Mouse (Mus musculus) MEL (cell line): ENCODE measurements around the gene Oas2. TPM values are rescaled to one million over a fixed set of nuclear protein-coding genes. Genes with fewer than 3 reads are reported as not detected.

Experiments
- DNase-seq: peaks from one replicate; pipeline ENCODE4 v3.0.0; 2011; ENCODE audit warnings: low read depth, low spot score
- H3K27ac ChIP-seq: 2 replicates; pipeline ENCODE4 v1.5.1; 2012; ENCODE audit warnings: low read depth, mild to moderate bottlenecking, control low read depth, low read length, moderate library complexity; ENCODE audit not compliant: control insufficient read depth
- H3K27me3 ChIP-seq, 2 experiments: fragments of 150-350 bp in 1 of 2; sonication (generic) in 1 of 2; 2 replicates each; pipeline ENCODE4 v1.6.1; 2012; ENCODE audit warnings: low read length in 2 of 2, mild to moderate bottlenecking in 2 of 2, improper control_type of control experiment in 1 of 2, moderate library complexity in 1 of 2; ENCODE audit not compliant: insufficient read depth in 2 of 2, control insufficient read depth in 1 of 2
- H3K36me3 ChIP-seq, 2 experiments: 2 replicates each; pipeline ENCODE4 v1.6.1; 2012 to 2014; ENCODE audit warnings: low read length in 2 of 2, improper control_type of control experiment in 1 of 2, inconsistent platforms in 1 of 2, mild to moderate bottlenecking in 1 of 2; ENCODE audit not compliant: insufficient read depth in 2 of 2, control insufficient read depth in 1 of 2
- H3K4me1 ChIP-seq, 2 experiments: fragments of 150-350 bp in 1 of 2; sonication (generic) in 1 of 2; 2 replicates each; pipeline ENCODE4 v1.6.1; 2012; ENCODE audit warnings: low read length in 2 of 2, improper control_type of control experiment in 1 of 2, mild to moderate bottlenecking in 1 of 2; ENCODE audit not compliant: insufficient read depth in 2 of 2, control insufficient read depth in 1 of 2
- H3K4me3 ChIP-seq, 2 experiments: fragments of 150-350 bp in 1 of 2; sonication (generic) in 1 of 2; 2 replicates each; pipeline ENCODE4 v1.5.1; 2012; ENCODE audit warnings: low read depth in 2 of 2, low read length in 2 of 2, mild to moderate bottlenecking in 2 of 2, moderate library complexity in 2 of 2, control low read depth in 1 of 2, improper control_type of control experiment in 1 of 2; ENCODE audit not compliant: control insufficient read depth in 1 of 2, insufficient read depth in 1 of 2
- H3K79me2 ChIP-seq: 2 replicates; pipeline ENCODE4 v1.6.1; 2012; ENCODE audit warnings: mild to moderate bottlenecking, low read length, moderate library complexity; ENCODE audit not compliant: control insufficient read depth, poor library complexity, insufficient read depth
- H3K9ac ChIP-seq: 2 replicates; pipeline ENCODE4 v1.6.1; 2012; ENCODE audit warnings: low read depth, mild to moderate bottlenecking, control low read depth, low read length, moderate library complexity; ENCODE audit not compliant: control insufficient read depth, poor library complexity, severe bottlenecking
- H3K9me3 ChIP-seq: fragments of 150-350 bp; sonication (generic); replicated peaks from 2 replicates; pipeline ENCODE4 v1.6.1; 2012; ENCODE audit warnings: mild to moderate bottlenecking, low read length, improper control_type of control experiment, moderate library complexity; ENCODE audit not compliant: insufficient read depth
- BHLHE40 ChIP-seq: IDR thresholded peaks from 2 replicates; pipeline ENCODE4 v1.6.1; 2012; ENCODE audit warnings: low read depth, mild to moderate bottlenecking, inconsistent platforms, low read length, improper control_type of control experiment, borderline replicate concordance
- E2F4 ChIP-seq: IDR thresholded peaks from 2 replicates; pipeline ENCODE4 v1.6.1; 2011; ENCODE audit warnings: low read depth, low read length, improper control_type of control experiment, borderline replicate concordance
- ELF1 ChIP-seq: IDR thresholded peaks from 2 replicates; pipeline ENCODE4 v1.6.1; 2014; ENCODE audit warnings: low read depth, mild to moderate bottlenecking, inconsistent platforms, low read length, improper control_type of control experiment, moderate library complexity
- ETS1 ChIP-seq: IDR thresholded peaks from 2 replicates; pipeline ENCODE4 v1.6.1; 2012; ENCODE audit warnings: low read depth, mild to moderate bottlenecking, inconsistent platforms, low read length, improper control_type of control experiment, moderate library complexity
- KAT2A ChIP-seq: conservative IDR thresholded peaks from 2 replicates; pipeline ENCODE4 v1.6.1; 2012; ENCODE audit warnings: low read depth, low read length, improper control_type of control experiment, inconsistent platforms
- MXI1 ChIP-seq: IDR thresholded peaks from 2 replicates; pipeline ENCODE4 v1.6.1; 2011; ENCODE audit warnings: mild to moderate bottlenecking, low read depth, low read length, improper control_type of control experiment
- NELFE ChIP-seq: IDR thresholded peaks from 2 replicates; pipeline ENCODE4 v1.6.1; 2011; ENCODE audit warnings: low read depth, low read length, improper control_type of control experiment
- POLR2A ChIP-seq, 2 experiments: IDR thresholded peaks; 2 replicates each; pipeline ENCODE4 v1.6.1; 2011 to 2012; ENCODE audit warnings: low read length in 2 of 2, mild to moderate bottlenecking in 2 of 2, control low read depth in 1 of 2, improper control_type of control experiment in 1 of 2, low read depth in 1 of 2, moderate library complexity in 1 of 2; ENCODE audit not compliant: control insufficient read depth in 1 of 2, insufficient read depth in 1 of 2, poor library complexity in 1 of 2
- POLR2AphosphoS5 ChIP-seq: IDR thresholded peaks from 2 replicates; pipeline ENCODE4 v1.6.1; 2012; ENCODE audit warnings: low read depth, borderline replicate concordance, mild to moderate bottlenecking, inconsistent platforms, low read length, moderate library complexity, mixed read lengths
- RAD21 ChIP-seq: IDR thresholded peaks from 2 replicates; pipeline ENCODE4 v1.6.1; 2011; ENCODE audit warnings: mild to moderate bottlenecking, low read depth, low read length, improper control_type of control experiment
- TBP ChIP-seq: IDR thresholded peaks from 2 replicates; pipeline ENCODE4 v1.8.0; 2011; ENCODE audit warnings: low read depth, low read length, improper control_type of control experiment
- TCF12 ChIP-seq: IDR thresholded peaks from 2 replicates; pipeline ENCODE4 v1.6.1; 2014; ENCODE audit warnings: low read depth, mild to moderate bottlenecking, inconsistent platforms, low read length, improper control_type of control experiment, moderate library complexity
- UBTF ChIP-seq: IDR thresholded peaks from 2 replicates; pipeline ENCODE4 v1.6.1; 2012; ENCODE audit warnings: low read depth, mild to moderate bottlenecking, inconsistent platforms, low read length, improper control_type of control experiment, moderate library complexity, borderline replicate concordance; ENCODE audit not compliant: insufficient read depth
- USF2 ChIP-seq, 2 experiments: IDR thresholded peaks; 2 replicates each; pipeline ENCODE4 v1.6.1; 2011 to 2012; ENCODE audit warnings: improper control_type of control experiment in 2 of 2, low read length in 2 of 2, borderline replicate concordance in 1 of 2, inconsistent platforms in 1 of 2, low read depth in 1 of 2, mild to moderate bottlenecking in 1 of 2; ENCODE audit not compliant: insufficient read depth in 1 of 2
- ZC3H11A ChIP-seq: IDR thresholded peaks from 2 replicates; pipeline ENCODE4 v1.6.1; 2012; ENCODE audit warnings: low read depth, mild to moderate bottlenecking, inconsistent platforms, low read length, improper control_type of control experiment
- ZMIZ1 ChIP-seq: IDR thresholded peaks from 2 replicates; pipeline ENCODE4 v1.6.1; 2012; ENCODE audit warnings: low read depth, mild to moderate bottlenecking, inconsistent platforms, low read length, improper control_type of control experiment, moderate library complexity
- ZNF384 ChIP-seq: IDR thresholded peaks from 2 replicates; pipeline ENCODE4 v1.6.1; 2012; ENCODE audit warnings: low read depth, mild to moderate bottlenecking, inconsistent platforms, low read length, improper control_type of control experiment
- polyA plus RNA-seq, 2 experiments: library from polyadenylated mRNA; stranded (reverse) in 1 of 2; unstranded in 1 of 2; fragments of >175 nt in 1 of 2; fragments of >200 nt in 1 of 2; gene quantifications; 2 replicates each; pipeline versions ENCODE4 v1.2.1 to v1.2.4; 2012; ENCODE audit warnings: low replicate concordance in 2 of 2, low read depth in 1 of 2; ENCODE audit not compliant: insufficient read length in 2 of 2, insufficient read depth in 1 of 2, missing spikeins in 1 of 2
- total RNA-seq: library from RNA; depleted of rRNA; stranded (reverse); fragments of 300-350 nt; gene quantifications from 2 replicates; pipeline ENCODE4 v1.2.3, GENCODE M21; 2012

The Oas2 gene
- total and polyA plus RNA-seq, 3 experiments, result 0.96 to 5.2 TPM; not detected in 1

DNA sequence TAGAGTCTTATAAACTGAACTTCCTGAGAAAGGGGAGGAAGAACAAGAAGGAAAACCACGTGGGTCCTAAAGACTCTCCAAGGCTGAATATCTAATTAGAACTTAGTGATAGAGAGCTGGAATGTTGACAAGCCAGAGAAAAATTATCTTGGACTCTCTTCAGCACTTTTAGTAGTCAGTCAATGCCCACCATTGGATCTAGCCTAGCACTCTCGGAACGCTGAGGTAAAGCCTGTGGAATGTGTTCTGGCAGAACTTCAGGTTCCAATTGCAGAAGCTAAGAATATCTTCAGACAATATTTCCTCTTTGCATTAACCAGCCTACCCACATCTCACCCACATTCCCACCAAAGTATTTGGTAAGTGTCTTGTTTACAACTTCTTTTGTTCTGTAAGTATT, 30.3 kb upstream of the Oas2 start:
- Histone ChIP-seq H3K4me3 (no peak overlapping the region), H3K27me3 (no peaks in the 10 kb centered on the region), H3K36me3 (peaks cover 0 to 11% of the 10 kb centered on the region in 2 experiments; a peak in 2 of 4 replicates), H3K9me3 (no peaks in the 10 kb centered on the region), H3K27ac (no peak overlapping the region), H3K79me2 (no peaks in the 10 kb centered on the region), H3K4me1 (peaks cover 14 to 42% of the 10 kb centered on the region in 2 experiments), H3K9ac (no peak overlapping the region)
- no peak for DNase-seq
- TF ChIP-seq RAD21, result no peak
- no peak for TF ChIP-seq NELFE
- no peak for TF ChIP-seq KAT2A
- TF ChIP-seq ZC3H11A, result no peak
- no peak for TF ChIP-seq TBP
- no peak for TF ChIP-seq ZMIZ1
- no peak for TF ChIP-seq POLR2AphosphoS5
- no peak for TF ChIP-seq TCF12
- no peak for TF ChIP-seq E2F4
- TF ChIP-seq ZNF384, result no peak
- TF ChIP-seq MXI1, result no peak
- no peak for TF ChIP-seq ELF1
- TF ChIP-seq USF2 (IDR thresholded peaks at IDR 0.05; ENCODE audit: borderline replicate concordance in 1 of 2, insufficient read depth in 1 of 2, low read depth in 1 of 2, low read length in 2 of 2), result no peak

DNA sequence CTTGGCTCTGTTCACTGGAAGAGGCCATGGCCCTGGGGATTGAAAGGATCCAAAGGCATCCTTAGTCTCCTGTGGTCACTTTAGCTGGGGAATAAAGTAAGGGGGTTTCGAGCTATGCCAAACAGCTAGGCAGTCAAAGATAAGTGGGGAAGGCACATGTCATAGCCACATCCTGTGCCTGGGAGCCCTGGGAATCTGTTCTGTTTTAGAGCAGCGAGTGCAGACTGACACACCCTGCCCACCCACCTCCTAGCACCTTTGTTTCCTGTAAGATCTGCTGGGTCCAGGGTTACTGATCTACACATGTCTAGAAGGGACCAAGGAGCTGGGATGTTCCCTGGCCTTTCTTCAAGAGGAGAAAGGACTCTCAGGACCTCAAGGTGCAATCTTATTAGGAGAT, 29.3 kb upstream of the Oas2 start:
- no peaks in the 10 kb centered on the region for H3K79me2 ChIP-seq
- peaks cover 15 to 48% of the 10 kb centered on the region in 2 experiments for H3K4me1 ChIP-seq
- TF ChIP-seq ETS1, result 0 out of 2 replicates have a peak, but pooled peaks have one; percentile 5
- no peak for TF ChIP-seq POLR2A (IDR thresholded peaks at IDR 0.05; ENCODE audit: control insufficient read depth in 1 of 2, insufficient read depth in 1 of 2, low read depth in 1 of 2, low read length in 2 of 2, poor library complexity in 1 of 2)
- no peak for TF ChIP-seq UBTF
- 0 out of 2 replicates have a peak, but pooled peaks have one; percentile 10 for TF ChIP-seq BHLHE40
- TF ChIP-seq, all 39 proteins: peak for 2
- DNase-seq, result no peak
- no peak overlapping the region for H3K9ac ChIP-seq
- no peaks in the 10 kb centered on the region for H3K27me3 ChIP-seq
- H3K9me3 ChIP-seq, result no peaks in the 10 kb centered on the region
- peaks cover 0 to 11% of the 10 kb centered on the region in 2 experiments; a peak in 2 of 4 replicates for H3K36me3 ChIP-seq
- no peak overlapping the region for H3K27ac ChIP-seq
- H3K4me3 ChIP-seq, result no peak overlapping the region
